Mouse (Mus musculus): ENCODE measurements at regions not wholly inside any gene's neighbourhood (a gene's known extent, or its start where the extent isn't known, plus 50 kb on each side); places are given as distances from the start of the nearest gene placed in this dataset.
A peak's percentile ranks its signal among the peaks of the same experiment; 100 is the strongest.

- DNase-seq (ENCODE audit: low spot score) = no peak
These were observed 164.5 kb downstream of the Gm765 start for GRCm38 (mm10) chr6:98178005-98178404.

GRCm38 (mm10) chr6:98149043-98149813, 193.3 kb downstream of the Gm765 start:
- no peak for DNase-seq (ENCODE audit: low spot score)

GRCm38 (mm10) chr6:98147855-98148254, 194.7 kb downstream of the Gm765 start:
- no peak for DNase-seq (ENCODE audit: low spot score)

GRCm38 (mm10) chr6:98132931-98133330, 209.6 kb downstream of the Gm765 start:
- peak; percentile 24 for DNase-seq (ENCODE audit: low spot score)

- DNase-seq (ENCODE audit: low spot score) = no peak
These were observed 217.1 kb downstream of the Gm765 start for GRCm38 (mm10) chr6:98125434-98125833.

GRCm38 (mm10) chr6:98118355-98119150, 224.0 kb downstream of the Gm765 start:
- no peak for DNase-seq (ENCODE audit: low spot score)

GRCm38 (mm10) chr6:98114327-98115134, 228.0 kb downstream of the Gm765 start:
- DNase-seq (ENCODE audit: low spot score) = peak; percentile 75

- DNase-seq (ENCODE audit: low spot score) = peak; percentile 84
These were observed 228.8 kb downstream of the Gm765 start for GRCm38 (mm10) chr6:98113708-98114107.

- DNase-seq (ENCODE audit: low spot score) = no peak
These were observed 229.9 kb downstream of the Gm765 start for GRCm38 (mm10) chr6:98112495-98113115.

GRCm38 (mm10) chr6:98107123-98107522, 235.4 kb downstream of the Gm765 start:
- peak; percentile 25 for DNase-seq (ENCODE audit: low spot score)

GRCm38 (mm10) chr6:98105280-98106090, 237.1 kb downstream of the Gm765 start:
- DNase-seq (ENCODE audit: low spot score) = peak; percentile 82

- no peak for DNase-seq (ENCODE audit: low spot score)
These were observed 238.1 kb downstream of the Gm765 start for GRCm38 (mm10) chr6:98104432-98104831.

- no peak for DNase-seq (ENCODE audit: low spot score)
These were observed 241.5 kb downstream of the Gm765 start for GRCm38 (mm10) chr6:98101023-98101422.

GRCm38 (mm10) chr6:98099126-98099525, 243.4 kb downstream of the Gm765 start:
- DNase-seq (ENCODE audit: low spot score) = no peak

- DNase-seq (ENCODE audit: low spot score) = no peak
These were observed 247.3 kb downstream of the Gm765 start for GRCm38 (mm10) chr6:98095243-98095642.

GRCm38 (mm10) chr6:98089185-98089584, 253.4 kb downstream of the Gm765 start:
- DNase-seq (ENCODE audit: low spot score) = peak; percentile 34

- no peak for DNase-seq (ENCODE audit: low spot score)
These were observed 262.5 kb downstream of the Gm765 start for GRCm38 (mm10) chr6:98080076-98080475.
